Mouse (Mus musculus): ENCODE data around the gene Dlg2.

Gene Dlg2

DNA sequence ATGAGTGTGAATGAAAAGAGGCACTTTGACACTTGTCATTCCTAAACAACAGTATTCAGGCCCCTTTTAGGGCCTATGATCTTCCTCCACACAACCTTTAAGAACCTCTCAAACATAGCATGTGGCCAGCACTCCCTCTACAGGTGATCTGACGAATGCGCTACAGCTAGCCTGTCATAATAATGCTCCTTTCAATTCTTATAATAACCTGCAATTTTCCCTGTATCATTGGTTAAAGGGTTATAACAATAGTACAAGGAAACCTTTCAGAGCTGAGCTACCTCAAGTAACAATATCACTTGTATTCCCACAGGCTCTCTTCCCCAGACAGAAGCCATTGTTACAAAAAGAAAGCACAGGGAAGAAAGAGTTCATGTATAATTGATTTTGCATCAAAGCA, 1105.7 kb downstream of the Dlg2 start:
- no peak for DNase-seq (ENCODE audit: low spot score)

DNA sequence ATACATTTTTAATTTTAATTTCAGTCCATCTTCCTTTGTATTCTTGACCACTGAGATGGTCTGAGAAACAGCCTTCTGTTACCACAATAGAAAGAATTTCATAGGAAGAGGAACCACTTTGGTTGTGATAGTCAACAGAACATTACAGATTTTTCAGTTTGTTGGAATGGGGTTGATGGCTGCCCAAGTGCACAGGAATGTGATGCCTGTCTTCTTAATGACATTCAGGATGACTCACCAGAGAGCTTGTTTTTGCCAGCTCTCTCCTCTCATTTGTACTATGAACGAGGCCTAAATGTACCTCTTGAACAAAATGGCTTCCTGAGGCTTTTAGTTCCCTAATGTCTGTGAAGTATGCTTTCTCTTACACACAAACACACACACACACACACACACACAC, 1107.1 kb downstream of the Dlg2 start:
- no peak for DNase-seq (ENCODE audit: low spot score)

DNA sequence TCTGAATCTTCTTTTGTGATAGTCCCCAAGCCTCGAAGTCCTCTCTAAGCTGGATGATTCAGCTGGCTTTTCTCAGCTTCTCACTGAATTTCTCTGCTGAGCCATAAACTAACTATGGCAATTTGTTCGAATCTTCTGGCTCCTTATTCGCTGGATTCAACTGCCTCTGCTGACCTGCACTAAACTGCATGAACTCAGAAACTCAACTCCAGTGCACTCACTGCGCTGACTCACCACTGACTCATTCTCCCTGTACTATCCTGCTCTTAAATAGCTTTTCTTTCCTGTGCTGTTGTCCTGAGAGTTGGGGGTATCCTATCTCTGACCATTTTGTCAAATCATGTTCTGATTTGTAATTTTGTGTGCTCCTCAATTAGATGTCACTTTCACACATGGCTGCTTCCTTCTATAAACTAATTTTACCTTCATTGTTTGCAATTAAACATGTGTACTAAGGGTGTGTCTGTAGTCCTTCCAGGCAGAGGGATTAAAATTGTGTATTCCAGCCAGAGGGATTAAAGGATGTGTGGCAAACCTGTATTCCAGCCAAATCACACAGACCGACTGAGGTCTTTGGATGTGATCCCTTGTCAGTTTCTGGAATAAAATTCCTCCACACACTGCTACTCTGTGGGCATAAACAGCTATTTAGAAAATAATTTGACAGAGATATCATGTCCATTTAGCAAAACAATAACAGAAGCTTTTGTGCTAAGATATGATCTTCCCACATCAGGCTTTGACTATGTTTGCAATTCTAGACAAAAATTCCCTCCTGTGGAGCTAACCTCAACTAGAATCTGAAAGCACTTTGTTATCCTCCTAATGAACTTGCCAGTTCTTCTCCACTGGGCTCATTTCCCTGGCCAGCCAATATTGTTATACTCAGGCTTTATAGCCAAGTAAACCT, 1115.0 kb downstream of the Dlg2 start:
- no peak for DNase-seq (ENCODE audit: low spot score)

DNA sequence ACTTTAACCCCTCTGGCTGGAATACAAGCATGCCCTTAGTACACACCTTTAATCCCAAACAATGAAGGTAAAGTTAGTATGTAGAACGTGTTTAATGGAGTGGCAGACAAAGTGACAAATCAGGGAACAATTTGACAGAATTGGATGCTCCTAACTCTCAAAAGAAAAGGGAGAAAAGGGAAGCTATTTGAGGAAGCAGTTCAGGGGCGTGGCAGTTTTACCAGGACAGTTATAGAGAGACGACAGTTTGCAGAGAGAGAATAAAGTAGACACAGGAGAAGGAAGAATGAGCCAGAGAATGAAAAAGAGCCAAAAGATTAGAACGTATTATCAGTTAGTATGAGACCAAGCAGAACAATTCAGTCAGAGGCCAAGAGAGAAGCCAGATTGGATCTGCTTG, 1122.1 kb downstream of the Dlg2 start:
- DNase-seq (ENCODE audit: low spot score), result no peak

DNA sequence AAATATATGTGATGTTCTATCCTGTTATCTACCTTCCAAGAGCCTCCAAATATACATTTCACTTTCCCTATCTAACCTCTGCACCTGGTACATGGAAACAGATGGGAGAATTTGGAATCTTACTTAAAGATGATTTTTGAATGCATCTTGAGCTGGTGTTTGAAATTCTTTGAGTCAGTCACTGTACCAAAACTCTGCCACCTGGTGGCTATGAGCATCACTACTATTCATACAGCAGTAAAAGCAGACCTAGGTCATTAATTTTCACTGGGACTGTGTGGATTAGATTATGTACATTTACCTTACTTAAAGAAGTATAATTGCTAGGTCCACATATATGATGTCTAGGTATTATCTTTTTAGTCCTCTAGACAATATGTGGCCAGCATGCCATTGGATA, 1124.8 kb downstream of the Dlg2 start:
- DNase-seq (ENCODE audit: low spot score), result no peak

DNA sequence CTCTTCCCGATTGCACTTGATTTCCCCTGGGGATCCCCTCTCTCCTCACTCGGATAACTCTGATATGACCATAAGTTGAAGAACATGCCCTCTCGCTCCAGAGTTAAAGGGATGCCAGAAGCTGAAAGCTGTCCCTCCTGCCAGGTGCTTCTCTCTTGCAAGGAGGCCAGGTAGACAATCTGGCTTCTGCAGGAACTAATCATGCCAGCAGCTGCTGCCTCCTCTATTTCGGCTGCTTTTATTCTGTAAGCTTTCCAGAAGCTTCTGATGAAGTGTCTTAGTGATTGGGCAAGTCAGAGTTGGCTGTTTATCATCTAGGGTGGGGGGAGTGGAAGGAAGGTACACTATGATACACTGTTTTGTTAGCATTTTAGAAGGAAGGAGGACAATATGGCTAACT, 1127.1 kb downstream of the Dlg2 start:
- DNase-seq (ENCODE audit: low spot score), result no peak

DNA sequence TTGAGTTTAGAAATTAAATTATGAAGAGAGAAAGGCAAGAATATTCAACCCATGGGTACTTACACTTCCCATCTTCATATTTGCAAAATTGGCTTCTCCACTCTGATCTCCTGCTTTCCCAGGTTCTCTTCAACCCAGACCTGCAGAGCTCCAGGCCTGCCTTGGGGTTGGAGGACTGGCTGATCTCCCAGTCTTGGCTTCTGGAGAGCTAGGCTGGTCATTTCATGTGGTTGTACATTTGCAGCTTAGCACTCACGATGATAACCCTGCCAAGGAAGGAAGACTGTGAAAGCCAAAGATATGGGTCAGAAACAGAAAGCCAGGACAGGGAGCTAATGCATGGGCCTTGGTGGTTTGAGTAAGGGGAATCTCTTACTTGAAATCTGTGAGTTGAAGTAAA, 1176.6 kb downstream of the Dlg2 start:
- no peak for DNase-seq (ENCODE audit: low spot score)

DNA sequence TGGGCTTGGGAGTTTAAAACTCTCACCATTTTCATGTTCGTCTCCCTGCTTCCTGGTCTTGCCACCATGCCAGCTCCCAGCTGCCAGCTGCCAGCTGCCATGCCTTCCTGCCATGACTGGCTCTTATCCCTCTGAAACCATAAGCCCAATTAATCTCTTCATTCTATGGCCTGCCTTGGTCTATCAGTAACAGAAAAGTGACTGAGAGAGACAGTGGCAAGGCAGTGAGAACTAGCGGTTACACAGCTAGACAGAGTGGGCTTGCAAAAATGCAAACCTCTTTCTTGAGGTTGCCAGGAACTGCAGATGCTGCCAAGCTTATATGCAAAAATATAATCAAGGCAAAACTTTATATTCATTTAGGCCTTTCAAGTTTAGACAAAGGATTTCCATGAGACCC, 1183.0 kb downstream of the Dlg2 start:
- no peak for DNase-seq (ENCODE audit: low spot score)

DNA sequence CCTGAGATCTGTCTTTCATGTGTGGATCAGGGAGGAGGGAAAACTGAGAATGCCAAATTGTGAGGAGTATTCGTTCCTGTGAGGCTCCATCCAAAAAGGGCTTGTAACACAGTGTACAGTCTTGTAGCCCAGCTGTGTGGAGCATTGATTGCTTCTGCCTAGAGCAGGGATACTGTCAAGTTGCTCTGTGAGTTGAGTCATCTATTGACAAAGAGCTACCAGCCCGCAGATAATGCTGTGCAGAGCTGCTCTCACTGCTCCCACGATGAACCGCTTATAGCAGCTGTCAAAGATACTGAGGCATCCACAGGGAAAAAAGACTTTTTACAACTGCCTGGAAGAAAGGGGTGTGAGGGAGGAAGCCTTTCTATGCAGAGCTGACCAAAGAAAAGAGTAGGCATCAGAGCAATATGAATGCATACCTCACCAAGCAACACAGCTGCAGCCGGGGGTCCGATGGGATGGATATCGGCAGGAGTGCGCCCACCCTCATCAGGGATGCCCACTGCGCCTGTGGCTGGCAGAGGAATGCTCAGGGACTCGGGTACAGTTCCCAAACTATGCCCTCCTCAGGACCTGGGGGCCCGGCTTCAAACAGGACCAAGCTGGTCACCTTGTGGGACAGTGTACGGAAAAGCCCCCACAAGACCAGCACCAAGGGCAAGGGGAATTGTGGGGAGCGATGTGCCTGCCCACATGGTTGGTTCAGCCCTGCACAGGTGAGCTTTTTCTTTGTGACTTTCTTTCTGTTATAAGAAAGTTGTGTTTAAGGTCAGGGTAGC, 1196.0 kb downstream of the Dlg2 start:
- DNase-seq (ENCODE audit: low spot score), result peak; percentile 37

DNA sequence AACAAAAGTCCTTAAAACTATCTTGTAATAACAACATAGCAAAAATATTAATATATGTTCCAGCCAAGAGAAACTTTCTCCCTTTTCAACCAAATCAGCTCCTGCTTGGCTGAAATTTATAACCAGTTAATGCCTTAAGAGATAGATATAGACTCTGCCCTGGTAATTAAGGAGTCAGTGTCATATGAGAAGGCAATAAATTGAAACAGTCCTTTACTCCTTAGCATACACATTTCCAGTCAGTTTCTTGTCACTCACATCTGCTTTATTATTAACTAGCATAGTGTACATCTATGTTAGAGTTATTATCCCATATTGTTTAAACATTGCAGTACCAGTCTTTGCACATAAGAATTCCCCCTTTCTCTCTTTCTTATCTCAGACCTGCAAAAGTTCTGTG, 1197.9 kb downstream of the Dlg2 start:
- no peak for DNase-seq (ENCODE audit: low spot score)

DNA sequence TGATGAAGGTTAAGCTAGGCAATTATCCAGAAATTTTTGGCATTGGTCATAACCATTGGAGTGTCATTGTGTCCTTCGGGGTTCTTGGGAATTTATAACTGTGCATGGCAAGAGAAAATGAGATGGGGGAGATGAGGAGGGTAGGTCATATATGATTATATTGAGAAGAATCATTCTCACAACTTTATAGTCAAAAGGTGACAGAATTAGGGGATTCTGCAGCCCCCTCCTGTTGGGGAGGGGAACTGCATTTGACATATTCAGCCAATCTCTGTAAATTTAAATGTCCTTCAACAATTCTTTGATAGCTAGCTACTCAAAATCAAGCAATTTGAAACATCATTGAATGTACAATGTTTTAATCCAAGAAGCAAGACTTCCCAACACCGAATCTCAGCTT, 1201.5 kb downstream of the Dlg2 start:
- no peak for DNase-seq (ENCODE audit: low spot score)

DNA sequence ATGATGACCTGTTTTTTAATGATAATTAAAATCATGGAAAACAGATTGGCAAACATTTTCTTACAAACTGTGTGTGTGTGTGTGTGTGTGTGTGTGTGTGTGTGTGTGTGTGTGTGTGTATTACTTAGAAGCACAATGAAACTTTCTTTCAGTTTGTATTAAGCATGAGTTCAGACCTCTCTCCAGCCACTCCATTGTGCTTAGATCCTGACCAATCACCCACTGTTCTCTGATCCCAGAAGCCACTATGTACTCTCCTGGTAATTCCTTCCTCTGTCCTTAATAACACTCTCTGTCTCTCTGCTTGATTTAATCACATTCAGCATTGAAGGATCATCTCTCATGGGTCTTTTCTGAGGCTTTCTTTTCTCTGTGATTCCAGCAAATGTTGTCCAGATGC, 1211.5 kb downstream of the Dlg2 start:
- DNase-seq (ENCODE audit: low spot score), result no peak

DNA sequence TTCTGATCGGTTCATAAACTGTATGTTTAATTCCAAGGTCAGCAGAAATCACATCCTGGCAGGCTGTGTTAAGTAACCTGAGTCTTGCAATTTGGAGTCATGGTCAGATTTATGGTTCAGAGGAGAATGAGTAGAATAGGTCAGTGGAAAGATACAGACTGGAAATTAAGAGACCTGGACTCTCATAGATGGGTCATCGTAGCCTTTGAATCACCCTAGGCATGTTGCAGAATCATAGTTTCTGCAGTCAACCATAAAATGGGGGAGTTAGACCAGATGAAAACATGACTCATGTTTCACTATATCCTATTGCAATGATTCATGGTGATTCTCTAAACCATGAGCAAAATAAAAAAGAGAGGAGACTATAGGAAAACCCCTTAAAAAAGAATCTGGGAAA, 1213.4 kb downstream of the Dlg2 start:
- DNase-seq (ENCODE audit: low spot score), result no peak

DNA sequence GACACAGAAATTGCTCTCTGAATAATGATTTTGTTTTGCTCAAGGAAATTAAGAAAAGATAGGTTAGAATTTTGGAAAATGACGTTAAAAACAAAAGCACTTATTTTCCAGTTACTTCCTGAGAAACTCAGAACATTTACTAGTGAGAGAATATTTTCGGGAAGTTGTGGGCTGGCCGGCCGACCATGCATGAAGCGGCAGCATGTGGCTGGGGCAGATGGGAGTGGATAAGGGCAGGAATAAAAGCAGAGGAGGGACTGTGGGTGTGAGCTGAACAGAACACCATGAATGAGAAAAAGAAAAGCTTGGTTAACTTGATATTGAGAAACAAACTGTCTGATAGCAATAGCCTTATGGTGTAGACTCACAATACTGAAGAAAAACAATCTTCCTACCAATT, 1233.4 kb downstream of the Dlg2 start:
- peak; percentile 31 for DNase-seq (ENCODE audit: low spot score)

DNA sequence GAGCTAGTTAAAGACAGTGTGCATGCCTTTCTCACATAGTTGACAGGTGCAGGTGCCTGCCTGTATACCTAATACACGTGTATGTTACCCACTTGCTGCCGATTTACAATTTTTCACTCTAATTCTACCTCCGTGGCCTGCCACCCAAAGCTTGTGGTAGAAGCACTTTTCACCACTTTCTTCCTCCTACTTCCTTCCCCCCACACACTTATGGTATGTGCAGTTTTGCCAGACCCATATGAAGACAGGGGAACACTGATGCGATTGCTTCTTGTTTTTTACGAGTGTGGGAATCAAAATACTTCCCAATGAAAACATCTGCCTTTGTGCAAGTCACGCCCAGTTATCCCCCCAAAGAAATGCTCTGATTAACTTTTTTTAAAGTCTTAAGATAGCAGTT, 1234.7 kb downstream of the Dlg2 start:
- no peak for DNase-seq (ENCODE audit: low spot score)

DNA sequence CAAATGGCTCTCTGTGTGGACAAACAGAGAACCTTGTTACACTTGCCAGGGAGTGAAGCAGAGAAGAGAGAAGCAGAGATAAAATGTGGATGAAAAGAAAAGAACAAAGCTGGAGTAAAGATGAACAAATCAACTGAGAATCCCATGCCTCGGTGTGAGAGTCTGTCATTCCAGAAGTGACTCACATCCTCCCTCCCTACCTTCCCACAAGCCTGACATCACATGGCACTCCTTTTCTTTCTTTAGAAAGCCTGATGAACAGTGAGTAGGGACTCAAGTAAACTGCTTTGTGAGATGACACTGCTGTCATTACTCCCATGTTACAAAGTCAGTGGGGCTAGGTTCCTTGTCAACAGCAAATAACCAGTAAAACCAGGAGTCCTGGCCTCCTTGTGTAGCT, 1239.3 kb downstream of the Dlg2 start:
- no peak for DNase-seq (ENCODE audit: low spot score)

DNA sequence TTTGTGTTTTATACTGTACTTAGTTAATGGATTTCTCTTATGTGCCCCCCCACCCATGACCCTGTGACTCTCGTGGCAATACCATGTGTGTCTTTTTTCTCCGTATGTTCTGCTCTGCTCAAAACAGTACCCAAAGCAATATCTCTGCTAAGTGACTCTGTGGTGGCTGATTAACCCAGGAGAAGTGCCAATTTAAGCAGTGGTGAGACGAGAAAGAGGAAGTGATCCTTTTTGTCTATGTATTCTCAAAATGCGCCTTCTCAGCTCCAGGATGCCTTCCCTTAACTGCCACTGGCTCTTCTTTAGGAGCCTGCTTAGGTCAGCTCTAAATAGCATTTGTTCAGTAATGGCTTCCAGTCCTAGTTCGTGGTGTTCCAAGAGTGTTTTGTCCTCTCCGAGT, 1240.2 kb downstream of the Dlg2 start:
- no peak for DNase-seq (ENCODE audit: low spot score)

DNA sequence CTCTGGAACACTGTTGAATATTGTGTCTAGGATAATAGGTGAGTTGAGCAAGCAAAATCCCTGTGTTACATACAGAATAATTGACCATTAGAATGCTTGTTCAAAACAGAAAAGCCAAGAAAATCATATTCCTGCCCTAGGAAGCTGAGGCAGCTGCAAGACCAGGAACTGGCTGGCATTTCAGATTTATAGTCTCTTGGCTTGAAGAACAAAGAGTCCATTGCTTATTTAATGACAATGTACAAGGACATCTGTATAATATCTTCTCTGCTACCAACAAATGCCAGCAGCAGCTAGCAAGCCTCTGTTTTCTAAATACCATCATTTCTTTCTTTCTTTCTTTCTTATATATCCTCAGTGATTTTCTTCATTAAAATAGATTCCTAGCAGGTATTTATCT, 1243.8 kb downstream of the Dlg2 start:
- no peak for DNase-seq (ENCODE audit: low spot score)

DNA sequence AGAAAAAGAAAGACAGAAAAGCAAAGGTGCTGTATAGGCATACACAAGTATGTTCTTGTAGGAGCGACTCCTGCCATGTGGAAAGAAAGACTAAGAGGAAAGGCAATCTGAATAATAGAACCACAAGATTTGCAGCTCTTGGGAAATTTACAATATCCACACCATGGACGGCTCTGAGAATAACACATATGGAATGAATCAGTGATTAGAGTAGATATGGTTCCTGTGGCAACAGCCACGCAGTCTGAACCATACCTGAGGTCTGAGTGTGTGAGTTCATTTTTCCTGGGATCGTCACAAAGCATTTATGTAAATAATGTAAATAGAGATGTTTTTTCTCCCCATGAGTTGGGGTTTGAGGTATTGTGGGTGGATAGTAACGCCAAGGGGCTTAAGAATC, 1247.9 kb downstream of the Dlg2 start:
- no peak for DNase-seq (ENCODE audit: low spot score)

DNA sequence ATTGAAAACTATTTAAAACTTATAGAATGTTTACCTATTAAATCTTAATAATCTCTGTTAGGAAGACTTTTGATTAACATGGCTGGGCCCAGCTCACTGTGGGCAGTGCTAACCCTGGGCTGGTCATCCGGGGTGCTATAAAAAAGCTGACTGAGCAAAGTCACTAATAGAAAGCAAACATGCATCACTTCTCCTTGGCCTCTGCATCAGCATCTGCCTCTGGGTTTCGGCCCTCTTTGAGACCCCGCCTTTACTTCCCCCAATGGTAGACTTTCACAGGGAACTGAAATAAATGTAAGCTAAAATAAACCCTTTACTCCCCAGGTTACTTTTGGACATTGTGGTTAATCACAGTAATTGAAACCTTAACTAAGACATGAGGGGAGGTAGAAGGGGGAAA, 1264.3 kb downstream of the Dlg2 start:
- no peak for DNase-seq (ENCODE audit: low spot score)

DNA sequence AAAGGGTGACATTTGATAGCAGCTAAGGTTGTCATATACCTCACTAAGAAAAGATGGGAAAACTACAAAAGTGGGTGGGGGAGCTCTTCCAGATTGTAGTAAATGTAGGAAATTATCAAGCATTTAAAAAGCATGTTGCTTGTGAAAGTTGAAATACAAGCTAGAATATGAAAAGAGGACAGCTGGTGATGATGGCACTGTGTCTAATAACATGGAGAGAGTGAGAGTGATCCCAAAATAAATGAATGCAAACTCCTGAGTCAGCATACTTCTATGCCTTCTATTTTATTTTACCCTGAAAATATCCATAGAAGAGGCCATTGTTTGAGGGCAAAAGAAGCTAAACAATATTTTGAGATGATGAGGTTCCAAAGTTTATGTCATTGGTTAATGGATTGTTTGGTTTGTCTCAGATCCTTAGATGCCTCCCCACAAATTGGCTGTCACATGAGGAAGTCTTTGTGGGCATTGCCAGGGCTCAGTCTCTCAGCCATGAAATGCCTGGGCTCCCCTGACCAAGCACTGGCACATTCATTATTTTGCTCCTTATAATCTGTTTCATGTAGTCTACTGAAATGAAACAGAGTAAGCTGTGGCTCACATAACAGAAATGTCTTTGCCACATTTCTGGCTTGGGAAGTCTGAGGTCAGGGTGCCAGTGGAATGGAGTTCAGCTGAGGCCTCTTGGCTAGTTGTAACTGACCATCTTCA, 1276.8 kb downstream of the Dlg2 start:
- DNase-seq (ENCODE audit: low spot score), result no peak

DNA sequence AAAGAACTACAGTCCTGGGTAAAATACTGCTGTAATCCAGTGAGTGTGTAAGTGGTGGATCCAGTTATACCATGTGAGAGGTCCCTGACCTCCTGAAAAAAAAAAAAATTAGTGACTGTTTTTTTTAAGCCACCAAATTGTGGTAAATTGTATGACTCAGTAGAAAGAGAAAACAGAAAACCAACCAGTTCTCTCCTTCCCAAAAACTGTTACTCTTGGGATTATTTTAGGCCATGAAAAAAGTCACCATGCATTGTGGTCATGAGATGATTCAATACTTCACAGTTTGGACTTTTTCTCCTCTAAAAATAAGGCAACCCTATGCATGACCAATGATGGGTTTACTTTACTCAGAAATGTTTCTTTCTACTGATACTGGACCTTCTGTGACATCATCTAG, 1291.2 kb downstream of the Dlg2 start:
- no peak for DNase-seq (ENCODE audit: low spot score)

DNA sequence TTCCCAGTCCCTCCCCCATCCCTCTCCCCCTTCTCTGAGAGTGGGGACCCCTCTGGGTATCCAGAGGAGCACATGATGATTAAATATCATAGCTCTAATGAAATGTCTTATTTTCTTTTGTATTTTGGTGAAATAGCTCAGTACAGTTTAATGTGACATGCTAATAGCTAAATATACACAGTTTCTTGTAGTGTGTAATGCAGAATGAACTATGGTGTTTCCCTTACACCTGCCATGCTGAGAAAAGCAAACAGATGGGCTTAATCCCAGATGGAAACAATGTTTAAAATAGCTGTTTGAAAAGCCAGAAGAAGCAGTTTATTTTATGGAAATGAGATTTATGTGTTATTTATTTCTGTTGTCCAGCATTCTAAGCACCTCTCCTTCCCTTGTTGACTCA, 1302.2 kb downstream of the Dlg2 start:
- DNase-seq (ENCODE audit: low spot score), result no peak
